Mouse (Mus musculus) embryo, embryonic 11.5 days (tissue): ENCODE results near the gene Rdh5.
A peak's percentile ranks its signal among the peaks of the same experiment; 100 is the strongest.

Experiments
- DNase-seq: peaks from one replicate; pipeline ENCODE4 v3.0.0-alpha.2; 2012; ENCODE audit warnings: low read depth, low spot score

The Rdh5 gene

GRCm38 (mm10) chr10:128929638-128930378 lies 7.1 kb upstream of the Rdh5 start:
- no peak for DNase-seq

- no peak for DNase-seq
These were observed 5.7 kb upstream of the Rdh5 start for GRCm38 (mm10) chr10:128928356-128928755.

GRCm38 (mm10) chr10:128923935-128924334 lies 1.2 kb upstream of the Rdh5 start, which contains the start of gene Bloc1s1:
Gene Bloc1s1, minus strand, starts transcription at chr10:128924035.
- no peak for DNase-seq

GRCm38 (mm10) chr10:128923013-128923691 lies 464 bp upstream of the Rdh5 start:
- DNase-seq = peak; percentile 95

- DNase-seq = no peak
These were observed 536 bp downstream of the Rdh5 start for GRCm38 (mm10) chr10:128921883-128922821.

GRCm38 (mm10) chr10:128921251-128921650 lies 1.4 kb downstream of the Rdh5 start:
- DNase-seq = no peak

GRCm38 (mm10) chr10:128920736-128921161 lies 1.9 kb downstream of the Rdh5 start:
- no peak for DNase-seq

GRCm38 (mm10) chr10:128919966-128920365 lies 2.7 kb downstream of the Rdh5 start:
- no peak for DNase-seq

GRCm38 (mm10) chr10:128919203-128919631 lies 3.5 kb downstream of the Rdh5 start:
- no peak for DNase-seq

GRCm38 (mm10) chr10:128918246-128918645 lies 4.4 kb downstream of the Rdh5 start:
- DNase-seq = no peak

- no peak for DNase-seq
These were observed 5.3 kb downstream of the Rdh5 start for GRCm38 (mm10) chr10:128917400-128917799.

GRCm38 (mm10) chr10:128916665-128917064 lies 6.0 kb downstream of the Rdh5 start:
- no peak for DNase-seq

- DNase-seq = no peak
These were observed 7.1 kb downstream of the Rdh5 start for GRCm38 (mm10) chr10:128915550-128915949.

GRCm38 (mm10) chr10:128913696-128914095 lies 9.0 kb downstream of the Rdh5 start:
- DNase-seq = no peak

GRCm38 (mm10) chr10:128913219-128913618 lies 9.5 kb downstream of the Rdh5 start:
- peak; percentile 85 for DNase-seq

- DNase-seq = no peak
These were observed 9.9 kb downstream of the Rdh5 start for GRCm38 (mm10) chr10:128912791-128913190.

GRCm38 (mm10) chr10:128912268-128912667 lies 10.4 kb downstream of the Rdh5 start:
- DNase-seq = no peak

- DNase-seq = no peak
These were observed 11.3 kb downstream of the Rdh5 start for GRCm38 (mm10) chr10:128911430-128911829.

GRCm38 (mm10) chr10:128910066-128910841 lies 12.4 kb downstream of the Rdh5 start:
- DNase-seq = no peak

- peak; percentile 71 for DNase-seq
These were observed 13.1 kb downstream of the Rdh5 start for GRCm38 (mm10) chr10:128909567-128910028.
